Mouse (Mus musculus) CH12.LX (cell line): ENCODE measurements at regions not wholly inside any gene's neighbourhood (a gene's known extent, or its start where the extent isn't known, plus 50 kb on each side); places are given as distances from the start of the nearest gene placed in this dataset.

Source experiments
- DNase-seq: peaks from one replicate; pipeline ENCODE4 v3.0.0-alpha.2; 2013; ENCODE audit errors: extremely low read depth
- H3K27ac ChIP-seq: 2 replicates; pipeline ENCODE4 v1.5.1; 2012; ENCODE audit warnings: low read depth, mild to moderate bottlenecking, control low read depth, moderate library complexity; ENCODE audit not compliant: insufficient read depth
- H3K27me3 ChIP-seq: replicated peaks from 2 replicates; pipeline ENCODE3; 2012; ENCODE audit warnings: inconsistent platforms
- H3K36me3 ChIP-seq, 2 experiments: replicated peaks in 1 of 2; 2 replicates each; pipeline versions ENCODE3 to v1.6.1; 2012; ENCODE audit warnings: inconsistent platforms in 1 of 2, low read length in 1 of 2, mild to moderate bottlenecking in 1 of 2, mixed read lengths in 1 of 2, moderate library complexity in 1 of 2; ENCODE audit not compliant: control insufficient read depth in 1 of 2, insufficient read depth in 1 of 2
- H3K4me1 ChIP-seq, 2 experiments: 2 replicates each; pipeline ENCODE4 v1.6.1; 2012; ENCODE audit warnings: inconsistent platforms in 1 of 2, moderate library complexity in 1 of 2; ENCODE audit not compliant: insufficient read depth in 2 of 2, control insufficient read depth in 1 of 2
- H3K4me2 ChIP-seq: 2 replicates; pipeline ENCODE4 v1.6.1; 2012; ENCODE audit warnings: low read depth, mild to moderate bottlenecking, control low read depth; ENCODE audit not compliant: poor library complexity, insufficient read depth, severe bottlenecking
- H3K4me3 ChIP-seq, 3 experiments: fragments of 150-350 bp in 1 of 3; sonication (generic) in 1 of 3; replicated peaks in 1 of 3; 2 replicates each; pipeline versions ENCODE3 to v1.5.1; 2011 to 2012; ENCODE audit warnings: low read depth in 2 of 3, low read length in 2 of 3, mild to moderate bottlenecking in 2 of 3, moderate library complexity in 2 of 3, control low read depth in 1 of 3, improper control_type of control experiment in 1 of 3, inconsistent platforms in 1 of 3, mixed read lengths in 1 of 3; ENCODE audit not compliant: poor library complexity in 1 of 3
- H3K79me2 ChIP-seq: replicated peaks from 2 replicates; pipeline ENCODE4 v1.6.1; 2012; ENCODE audit warnings: mild to moderate bottlenecking, moderate library complexity; ENCODE audit not compliant: control insufficient read depth, poor library complexity, insufficient read depth, severe bottlenecking; ENCODE audit errors: extremely low read depth
- H3K9ac ChIP-seq: 2 replicates; pipeline ENCODE4 v1.6.1; 2012; ENCODE audit warnings: low read depth, mild to moderate bottlenecking, control low read depth, moderate library complexity; ENCODE audit not compliant: insufficient read depth
- H3K9me3 ChIP-seq: replicated peaks from 2 replicates; pipeline ENCODE3; 2012; ENCODE audit warnings: low read length, inconsistent platforms, mixed read lengths
- BHLHE40 ChIP-seq: IDR thresholded peaks from 2 replicates; pipeline ENCODE4 v1.6.1; 2011; ENCODE audit warnings: mild to moderate bottlenecking, low read depth, low read length, improper control_type of control experiment
- CHD1 ChIP-seq: IDR thresholded peaks from 2 replicates; pipeline ENCODE4 v1.6.1; 2012; ENCODE audit warnings: low read depth, low read length, improper control_type of control experiment, inconsistent platforms
- CHD2 ChIP-seq: IDR thresholded peaks from 2 replicates; pipeline ENCODE4 v1.6.1; 2011; ENCODE audit warnings: low read length, improper control_type of control experiment
- CTCF ChIP-seq, 2 experiments: IDR thresholded peaks in 1 of 2; conservative IDR thresholded peaks in 1 of 2; 2 replicates each; pipeline ENCODE4 v1.5.1; 2011 to 2012; ENCODE audit warnings: low read depth in 2 of 2, low read length in 2 of 2, improper control_type of control experiment in 1 of 2, inconsistent platforms in 1 of 2, mild to moderate bottlenecking in 1 of 2, moderate library complexity in 1 of 2
- E2F4 ChIP-seq: IDR thresholded peaks from 2 replicates; pipeline ENCODE4 v1.6.1; 2011; ENCODE audit warnings: low read depth, low read length, improper control_type of control experiment; ENCODE audit not compliant: insufficient replicate concordance
- ELF1 ChIP-seq: IDR thresholded peaks from 2 replicates; pipeline ENCODE4 v1.6.1; 2014; ENCODE audit warnings: low read depth, mild to moderate bottlenecking, inconsistent platforms, low read length, improper control_type of control experiment
- ETS1 ChIP-seq: conservative IDR thresholded peaks from 2 replicates; pipeline ENCODE4 v1.6.1; 2012; ENCODE audit warnings: low read depth, mild to moderate bottlenecking, inconsistent platforms, low read length, improper control_type of control experiment, moderate library complexity
- GABPA ChIP-seq: IDR thresholded peaks from 2 replicates; pipeline ENCODE4 v1.6.1; 2012; ENCODE audit warnings: low read depth, low read length, improper control_type of control experiment, inconsistent platforms; ENCODE audit not compliant: insufficient replicate concordance
- HCFC1 ChIP-seq: IDR thresholded peaks from 2 replicates; pipeline ENCODE4 v1.6.1; 2012; ENCODE audit warnings: low read depth, mild to moderate bottlenecking, inconsistent platforms, low read length, improper control_type of control experiment
- KAT2A ChIP-seq: IDR thresholded peaks from 2 replicates; pipeline ENCODE4 v1.6.1; 2012; ENCODE audit warnings: low read length, improper control_type of control experiment, inconsistent platforms; ENCODE audit not compliant: insufficient replicate concordance
- MAFK ChIP-seq: IDR thresholded peaks from 2 replicates; pipeline ENCODE4 v1.6.1; 2011; ENCODE audit warnings: low read length, improper control_type of control experiment; ENCODE audit not compliant: insufficient replicate concordance
- MAX ChIP-seq: IDR thresholded peaks from 2 replicates; pipeline ENCODE4 v1.6.1; 2011; ENCODE audit warnings: low read length, improper control_type of control experiment
- MYC ChIP-seq: IDR thresholded peaks from 2 replicates; pipeline ENCODE4 v1.6.1; 2011; ENCODE audit warnings: low read depth, mild to moderate bottlenecking, improper control_type of control experiment, low read length
- NRF1 ChIP-seq: IDR thresholded peaks from 2 replicates; pipeline ENCODE4 v1.6.1; 2014; ENCODE audit warnings: low read depth, mild to moderate bottlenecking, inconsistent platforms, low read length, improper control_type of control experiment, moderate library complexity
- POLR2A ChIP-seq: IDR thresholded peaks from 2 replicates; pipeline ENCODE4 v1.6.1; 2011; ENCODE audit warnings: low read depth, mild to moderate bottlenecking, improper control_type of control experiment, low read length
- POLR2AphosphoS2 ChIP-seq: IDR thresholded peaks from 2 replicates; pipeline ENCODE4 v1.6.1; 2011; ENCODE audit warnings: low read depth, low read length, improper control_type of control experiment
- SIN3A ChIP-seq: IDR thresholded peaks from 2 replicates; pipeline ENCODE4 v1.6.1; 2012; ENCODE audit warnings: low read length, improper control_type of control experiment, inconsistent platforms
- TBP ChIP-seq: conservative IDR thresholded peaks from 2 replicates; pipeline ENCODE4 v1.6.1; 2011; ENCODE audit warnings: low read depth, low read length, improper control_type of control experiment
- TCF12 ChIP-seq: IDR thresholded peaks from 2 replicates; pipeline ENCODE4 v1.6.1; 2014; ENCODE audit warnings: low read depth, mild to moderate bottlenecking, inconsistent platforms, low read length, improper control_type of control experiment
- UBTF ChIP-seq: IDR thresholded peaks from 2 replicates; pipeline ENCODE4 v1.6.1; 2012; ENCODE audit warnings: low read depth, mild to moderate bottlenecking, inconsistent platforms, low read length, improper control_type of control experiment, moderate library complexity
- USF1 ChIP-seq: IDR thresholded peaks from 2 replicates; pipeline ENCODE4 v1.6.1; 2014; ENCODE audit warnings: low read depth, mild to moderate bottlenecking, inconsistent platforms, low read length, improper control_type of control experiment
- ZC3H11A ChIP-seq: IDR thresholded peaks from 2 replicates; pipeline ENCODE4 v1.6.1; 2012; ENCODE audit warnings: low read depth, mild to moderate bottlenecking, inconsistent platforms, low read length, improper control_type of control experiment
- ZKSCAN1 ChIP-seq: IDR thresholded peaks from 2 replicates; pipeline ENCODE4 v1.6.1; 2012; ENCODE audit warnings: low read depth, inconsistent platforms, low read length, improper control_type of control experiment, borderline replicate concordance
- ZMIZ1 ChIP-seq: IDR thresholded peaks from 2 replicates; pipeline ENCODE4 v1.6.1; 2012; ENCODE audit warnings: low read depth, mild to moderate bottlenecking, inconsistent platforms, low read length, improper control_type of control experiment
- ZNF384 ChIP-seq: IDR thresholded peaks from 2 replicates; pipeline ENCODE4 v1.6.1; 2012; ENCODE audit warnings: low read depth, low read length, improper control_type of control experiment, inconsistent platforms
- dilution Hi-C: fragments of 300-500 bp; cut with MboI; formaldehyde crosslinking; loops from 2 replicates; pipeline ENCODE4 v1.14.3; 2020; ENCODE audit warnings: low sequenced_read_pairs; ENCODE audit not compliant: extremely low pct_unique_long_range_greater_than_20kb, extremely low pct_ligation_motif_present
- in situ Hi-C: fragments of 300-500 bp; cut with MboI; formaldehyde crosslinking; loops from 3 replicates; pipeline ENCODE4 v1.14.3; 2019; ENCODE audit warnings: low sequenced_read_pairs, low pct_ligation_motif_present, low pct_unique_long_range_greater_than_20kb, mixed read lengths

DNA sequence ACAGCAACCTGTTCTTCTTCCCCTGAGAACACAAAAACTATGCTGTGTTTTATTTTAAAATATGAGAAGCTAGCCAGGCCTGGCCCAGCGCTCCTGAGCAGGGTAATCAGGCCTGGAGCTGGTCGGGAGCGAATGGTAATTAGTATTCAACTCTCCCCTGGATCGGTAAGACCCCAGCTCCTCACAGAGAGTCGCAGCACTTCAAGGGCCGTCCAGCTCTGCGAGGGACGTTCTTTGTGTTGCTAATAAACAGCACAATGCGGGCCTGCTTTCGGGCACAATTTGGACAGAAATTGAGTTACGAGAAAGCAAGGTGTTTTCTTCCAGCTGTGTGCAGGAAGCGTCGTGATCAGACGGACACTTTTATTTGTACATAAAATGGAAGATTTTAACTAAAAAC, 69.5 kb upstream of the Spaca7 start:
- TF ChIP-seq USF1 (no peak), CHD2 (no peak), CHD1 (no peak), CTCF (conservative IDR thresholded peaks at IDR 0.05 in 1 of 2, IDR thresholded peaks at IDR 0.05 in 1 of 2; ENCODE audit: low read depth in 2 of 2, low read length in 2 of 2) (no peak), ELF1 (no peak), UBTF (no peak), BHLHE40 (no peak), ZNF384 (no peak), MYC (no peak), HCFC1 (no peak), POLR2AphosphoS2 (no peak), SIN3A (no peak), ZMIZ1 (no peak), TBP (no peak), MAFK (no peak), POLR2A (no peak), GABPA (no peak), MAX (no peak)
- TF ChIP-seq, all 38 proteins: peak for 0
- H3K36me3 ChIP-seq: no peaks in the 10 kb centered on the region
- peaks cover 5% of the 10 kb centered on the region for H3K9me3 ChIP-seq
- dilution Hi-C loops: no loop called here
- H3K79me2 ChIP-seq: no peaks in the 10 kb centered on the region
- no peak overlapping the region for H3K4me3 ChIP-seq
- H3K4me1 ChIP-seq: no peaks in the 10 kb centered on the region
- DNase-seq: no peak
- no peak overlapping the region for H3K4me2 ChIP-seq
- no peak overlapping the region for H3K9ac ChIP-seq
- H3K27me3 ChIP-seq: peaks cover 77% of the 10 kb centered on the region
- in situ Hi-C loops: no loop called here
- no peak overlapping the region for H3K27ac ChIP-seq

- H3K9me3 ChIP-seq: peaks cover 5% of the 10 kb centered on the region
- no peaks in the 10 kb centered on the region for H3K79me2 ChIP-seq
- dilution Hi-C loops: no loop called here
- no peak overlapping the region for H3K9ac ChIP-seq
- no peak overlapping the region for H3K27ac ChIP-seq
- in situ Hi-C loops: no loop called here
- H3K4me3 ChIP-seq: no peak overlapping the region
- no peaks in the 10 kb centered on the region for H3K4me1 ChIP-seq
- H3K27me3 ChIP-seq: peaks cover 86% of the 10 kb centered on the region
- TF ChIP-seq MAFK (no peak), KAT2A (no peak), POLR2A (no peak), POLR2AphosphoS2 (no peak), CHD2 (no peak), BHLHE40 (no peak), ELF1 (no peak), USF1 (no peak), ETS1 (no peak), ZKSCAN1 (no peak), GABPA (no peak), E2F4 (no peak), CTCF (conservative IDR thresholded peaks at IDR 0.05 in 1 of 2, IDR thresholded peaks at IDR 0.05 in 1 of 2; ENCODE audit: low read depth in 2 of 2, low read length in 2 of 2) (no peak), MYC (no peak), ZC3H11A (no peak), TCF12 (no peak), HCFC1 (no peak), NRF1 (no peak), TBP (no peak)
- TF ChIP-seq, all 38 proteins: peak for 0
- H3K36me3 ChIP-seq: no peaks in the 10 kb centered on the region
- no peak overlapping the region for H3K4me2 ChIP-seq
- no peak for DNase-seq
Measured at GRCm38 (mm10) chr8:12504240-12504639, 68.6 kb upstream of the Spaca7 start.
